Mouse (Mus musculus) thymus, adult 2 months (tissue): ENCODE measurements around the gene Ubfd1.

Experiments
- CTCF ChIP-seq: fragments of 200-500 bp; IDR thresholded peaks from 2 replicates; pipeline ENCODE4 v1.5.1; 2012; ENCODE audit warnings: mild to moderate bottlenecking, control low read depth, low read length, moderate library complexity, borderline replicate concordance; ENCODE audit not compliant: control insufficient read depth, poor library complexity, insufficient read depth; ENCODE audit errors: extremely low read depth
- POLR2A ChIP-seq: fragments of 200-500 bp; IDR thresholded peaks from 2 replicates; pipeline ENCODE4 v1.6.1; 2012; ENCODE audit warnings: mild to moderate bottlenecking, low read length, control low read depth, moderate library complexity; ENCODE audit not compliant: control insufficient read depth, poor library complexity, insufficient read depth; ENCODE audit errors: extremely low read depth

DNA sequence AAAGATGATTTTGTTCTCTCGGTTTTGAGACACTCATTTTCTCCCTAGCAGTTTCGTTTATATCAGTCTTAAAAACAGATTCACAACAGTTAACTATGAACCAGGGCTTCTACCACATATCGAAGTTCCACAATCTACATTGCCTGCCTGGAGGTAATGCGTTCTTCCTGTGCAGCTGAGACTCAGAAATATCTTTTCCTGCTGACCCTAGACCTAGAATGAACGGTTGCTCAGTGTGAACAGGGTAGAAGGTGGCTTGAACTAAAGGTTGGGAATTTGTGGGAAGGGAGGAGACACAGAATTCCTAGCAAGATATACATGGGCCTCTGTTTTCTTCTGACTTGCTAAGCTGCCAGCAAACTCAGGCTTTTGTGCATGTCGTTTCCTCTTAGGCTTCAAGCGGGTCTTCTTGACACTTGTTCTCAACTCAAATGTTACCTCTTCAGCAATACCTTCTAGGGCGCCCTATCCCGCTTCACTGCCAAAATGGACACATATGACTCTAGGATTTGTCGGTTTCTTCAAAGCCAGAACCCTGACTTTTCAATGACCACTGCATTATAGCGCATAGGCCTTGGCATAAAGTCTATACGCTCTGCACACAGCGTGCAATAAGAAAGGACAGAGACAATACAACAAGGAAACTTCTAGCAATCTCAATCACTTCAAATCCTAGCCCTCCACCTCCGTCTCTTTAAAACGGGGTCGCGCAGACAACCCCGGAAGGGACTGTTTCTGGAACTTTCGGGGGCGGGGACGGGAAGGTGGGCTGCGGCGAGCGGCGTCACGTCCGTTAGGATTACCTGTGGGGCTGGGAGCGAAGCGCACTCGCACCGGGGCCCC, 652 bp upstream of the Ubfd1 start:
- 0 out of 2 replicates have a peak, but pooled peaks have one; percentile 19 for TF ChIP-seq POLR2A
- TF ChIP-seq CTCF: no peak
